Mouse (Mus musculus) stomach, embryonic 16.5 days (tissue): ENCODE data around the gene Cd209a. TPM values are rescaled to one million over a fixed set of nuclear protein-coding genes. Genes with fewer than 3 reads are reported as not detected.

Source experiments
- ATAC-seq: fragments of 200-750 bp; cut with Nextera tagmentation; 2 replicates; pipeline ENCODE4 v1.8.0; 2017; ENCODE audit warnings: moderate number of reproducible peaks, moderate TSS enrichment; ENCODE audit not compliant: insufficient read depth, low FRiP score
- H3K27ac ChIP-seq: fragments of 300-500 bp; sonication (generic); 2 replicates; pipeline ENCODE4 v1.5.1; 2014; ENCODE audit warnings: low read length
- H3K27me3 ChIP-seq: fragments of 300-500 bp; sonication (generic); 2 replicates; pipeline ENCODE4 v1.6.1; 2014; ENCODE audit warnings: low read length, control low read depth, mixed read lengths; ENCODE audit not compliant: control insufficient read depth, insufficient read depth
- H3K36me3 ChIP-seq: fragments of 300-500 bp; sonication (generic); 2 replicates; pipeline ENCODE4 v1.6.1; 2014; ENCODE audit warnings: low read length; ENCODE audit not compliant: control insufficient read depth, insufficient read depth
- H3K4me1 ChIP-seq: fragments of 300-500 bp; sonication (generic); 2 replicates; pipeline ENCODE4 v1.6.1; 2014; ENCODE audit warnings: low read length, control low read depth, mixed read lengths; ENCODE audit not compliant: control insufficient read depth, insufficient read depth
- H3K4me2 ChIP-seq: fragments of 300-500 bp; sonication (generic); 2 replicates; pipeline ENCODE4 v1.6.1; 2014; ENCODE audit warnings: low read depth, low read length, mixed read lengths
- H3K4me3 ChIP-seq: fragments of 300-500 bp; sonication (generic); replicated peaks from 2 replicates; pipeline ENCODE4 v1.5.1; 2014; ENCODE audit warnings: mild to moderate bottlenecking, low read length
- H3K9ac ChIP-seq: fragments of 300-500 bp; sonication (generic); 2 replicates; pipeline ENCODE4 v1.6.1; 2014; ENCODE audit warnings: low read length
- H3K9me3 ChIP-seq: fragments of 300-500 bp; sonication (generic); replicated peaks from 2 replicates; pipeline ENCODE4 v1.6.1; 2016; ENCODE audit warnings: low read length, control low read depth; ENCODE audit not compliant: control insufficient read depth
- WGBS: fragments of 180-500 bp; shearing (Covaris S2); extraction: QIAGEN DNeasy Blood & Tissue Kit; methylation state at CpG from one replicate; pipeline ENCODE4 v1.1.7; 2014; 5-methylcytosine and 5-hydroxymethylcytosine counted together
- microRNA-seq: library from miRNA; unstranded; fragments of <30 nt; microRNA quantifications from one replicate; pipeline ENCODE4, GENCODE M21; 2016
- polyA plus RNA-seq: library from polyadenylated mRNA; unstranded; fragments of >200 nt; fragmentation: Nextera tagmentation; extraction: Ambion mirVana; gene quantifications from 2 replicates; pipeline ENCODE4 v1.2.1, GENCODE M21; 2015

The Cd209a gene
- polyA plus RNA-seq, 1 experiment from 2014 or later: 0.41 TPM

GRCm38 (mm10) chr8:3717321-3717954, 31.3 kb downstream of the Cd209a start:
- Histone ChIP-seq H3K9me3 (no peaks in the 10 kb centered on the region), H3K36me3 (no peaks in the 10 kb centered on the region), H3K4me1 (no peaks in the 10 kb centered on the region), H3K27me3 (no peaks in the 10 kb centered on the region), H3K4me3 (no peak overlapping the region), H3K27ac (no peak overlapping the region), H3K9ac (no peak overlapping the region), H3K4me2 (no peak overlapping the region)
- 0 out of 2 replicates have a peak, but pooled peaks have one; percentile 33 for ATAC-seq
- WGBS: 72% methylated on average over 12 of the region's 12 CpGs

GRCm38 (mm10) chr8:3711646-3712045, 37.1 kb downstream of the Cd209a start:
- no peaks in the 10 kb centered on the region for H3K27me3 ChIP-seq
- H3K27ac ChIP-seq: no peak overlapping the region
- no peaks in the 10 kb centered on the region for H3K4me1 ChIP-seq
- 37% methylated on average over 2 of the region's 2 CpGs for WGBS
- H3K4me3 ChIP-seq: no peak overlapping the region
- no peak for ATAC-seq
- H3K4me2 ChIP-seq: no peak overlapping the region
- H3K9ac ChIP-seq: no peak overlapping the region
- no peaks in the 10 kb centered on the region for H3K9me3 ChIP-seq
- no peaks in the 10 kb centered on the region for H3K36me3 ChIP-seq

GRCm38 (mm10) chr8:3710312-3710711, 38.5 kb downstream of the Cd209a start:
- Histone ChIP-seq H3K36me3 (no peaks in the 10 kb centered on the region), H3K9me3 (no peaks in the 10 kb centered on the region), H3K4me1 (no peaks in the 10 kb centered on the region), H3K4me3 (no peak overlapping the region), H3K27me3 (no peaks in the 10 kb centered on the region), H3K27ac (no peak overlapping the region), H3K4me2 (no peak overlapping the region), H3K9ac (no peak overlapping the region)
- WGBS: 77% methylated on average over 3 of the region's 3 CpGs
- ATAC-seq: no peak

GRCm38 (mm10) chr8:3707611-3708010, 41.2 kb downstream of the Cd209a start:
- H3K27ac ChIP-seq: no peak overlapping the region
- no peak overlapping the region for H3K4me3 ChIP-seq
- no peaks in the 10 kb centered on the region for H3K4me1 ChIP-seq
- H3K9ac ChIP-seq: no peak overlapping the region
- H3K9me3 ChIP-seq: no peaks in the 10 kb centered on the region
- no peaks in the 10 kb centered on the region for H3K36me3 ChIP-seq
- no peak overlapping the region for H3K4me2 ChIP-seq
- 65% methylated on average over 7 of the region's 7 CpGs for WGBS
- no peaks in the 10 kb centered on the region for H3K27me3 ChIP-seq
- no peak for ATAC-seq

GRCm38 (mm10) chr8:3705711-3706110, 43.1 kb downstream of the Cd209a start:
- no peak for ATAC-seq
- H3K9me3 ChIP-seq: no peaks in the 10 kb centered on the region
- 58% methylated on average over 4 of the region's 4 CpGs for WGBS
- no peaks in the 10 kb centered on the region for H3K4me1 ChIP-seq
- H3K9ac ChIP-seq: no peak overlapping the region
- no peak overlapping the region for H3K4me3 ChIP-seq
- no peak overlapping the region for H3K27ac ChIP-seq
- no peaks in the 10 kb centered on the region for H3K36me3 ChIP-seq
- no peak overlapping the region for H3K4me2 ChIP-seq
- H3K27me3 ChIP-seq: no peaks in the 10 kb centered on the region

GRCm38 (mm10) chr8:3701491-3701890, 47.3 kb downstream of the Cd209a start:
- no peaks in the 10 kb centered on the region for H3K9me3 ChIP-seq
- no peaks in the 10 kb centered on the region for H3K27me3 ChIP-seq
- H3K9ac ChIP-seq: no peak overlapping the region
- H3K4me1 ChIP-seq: no peaks in the 10 kb centered on the region
- ATAC-seq: no peak
- H3K4me2 ChIP-seq: no peak overlapping the region
- no peak overlapping the region for H3K4me3 ChIP-seq
- H3K36me3 ChIP-seq: no peaks in the 10 kb centered on the region
- H3K27ac ChIP-seq: no peak overlapping the region
- WGBS: 93% methylated on average over 1 of the region's 1 CpGs

- ATAC-seq: no peak
Measured at GRCm38 (mm10) chr8:3694121-3694520, 54.7 kb downstream of the Cd209a start, which contains the start of gene Fcer2a. TSS of gene Fcer2a (minus strand) at chr8:3694175.

More at GRCm38 (mm10) chr8:3694121-3694520, 54.7 kb downstream of the Cd209a start, which contains the start of gene Fcer2a:
- Histone ChIP-seq H3K27me3 (no peaks in the 10 kb centered on the region), H3K27ac (no peak within 1 kb of the TSS), H3K9ac (no peak within 1 kb of the TSS), H3K4me1 (no peaks in the 10 kb centered on the region), H3K4me3 (no peak within 1 kb of the TSS), H3K4me2 (no peak within 1 kb of the TSS), H3K36me3 (no peaks in the 10 kb centered on the region), H3K9me3 (no peaks in the 10 kb centered on the region)
- WGBS: 75% methylated on average over 3 of the region's 3 CpGs

Small RNA genes lying within 50 kb of the gene (microRNA-seq; reads per million reads assigned to microRNA genes)
- not detected for gene Gm24934

Other genes starting within 250 kb of the Cd209a start
- gene Mcoln1, start 248.5 kb downstream of the Cd209a start, polyA plus RNA-seq: 42.4 and 51.4 TPM in 2 replicates
- gene Pnpla6, start 233.6 kb downstream of the Cd209a start, polyA plus RNA-seq: 36.0 and 37.6 TPM in 2 replicates
- 0.97 and 1.1 TPM in 2 replicates for gene C330021F23Rik, start 181.0 kb downstream of the Cd209a start, polyA plus RNA-seq
- 11.5 and 13.2 TPM in 2 replicates for gene Camsap3, start 161.7 kb downstream of the Cd209a start, polyA plus RNA-seq
- 50.8 and 60.3 TPM in 2 replicates for gene Xab2, start 127.7 kb downstream of the Cd209a start, polyA plus RNA-seq
- 91.3 and 106 TPM in 2 replicates for gene Pet100, start 127.4 kb downstream of the Cd209a start, polyA plus RNA-seq
- gene Pcp2, start 123.4 kb downstream of the Cd209a start, polyA plus RNA-seq: 0.19 TPM in 1 of 2 replicates, not detected in the other
- gene Stxbp2, start 118.0 kb downstream of the Cd209a start, polyA plus RNA-seq: 121 and 144 TPM in 2 replicates
- not detected in 2 replicates for gene Retn, start 93.2 kb downstream of the Cd209a start, polyA plus RNA-seq
- 2.1 and 2.7 TPM in 2 replicates for gene Mcemp1, start 83.2 kb downstream of the Cd209a start, polyA plus RNA-seq
- gene Fcor, start 76.6 kb downstream of the Cd209a start, polyA plus RNA-seq: 9.2 and 9.5 TPM in 2 replicates
- 38.0 and 38.5 TPM in 2 replicates for gene Trappc5, start 72.7 kb downstream of the Cd209a start, polyA plus RNA-seq
- 0.17 and 0.20 TPM in 2 replicates for gene Fcer2a, start 54.8 kb downstream of the Cd209a start, polyA plus RNA-seq
- gene Clec4g, start 28.3 kb downstream of the Cd209a start, polyA plus RNA-seq: 0.19 and 0.45 TPM in 2 replicates
- gene Cd209e, start 105.3 kb upstream of the Cd209a start, polyA plus RNA-seq: not detected in 2 replicates
- not detected in 2 replicates for gene Cd209d, start 129.6 kb upstream of the Cd209a start, polyA plus RNA-seq
- gene Cd209b, start 177.9 kb upstream of the Cd209a start, polyA plus RNA-seq: not detected in 2 replicates
- gene Cd209c, start 205.8 kb upstream of the Cd209a start, polyA plus RNA-seq: 0.20 and 0.32 TPM in 2 replicates